Mouse (Mus musculus) heart, adult 8-10 months (tissue): ENCODE measurements around the gene Mptx1. TPM values are rescaled to one million over a fixed set of nuclear protein-coding genes. Genes with fewer than 3 reads are reported as not detected.
"Not testable (repeated sequence)": the region's sequence is repeated elsewhere in the genome, so short reads cannot be mapped to it uniquely, and the experiment has no call there.

Experiments
- DNase-seq: peaks from one replicate; pipeline ENCODE4 v3.0.0; 2022; ENCODE audit warnings: low spot score
- total RNA-seq, 4 experiments: library from RNA; stranded (reverse); gene quantifications; 2 replicates each; pipeline ENCODE4 v1.2.4; 2022

Gene Mptx1
- total RNA-seq = not detected

- no peak for DNase-seq
Observed at GRCm38 (mm10) chr1:174330218-174330617, at the start of gene Mptx1. TSS of gene Mptx1 (plus strand) at chr1:174330518.

- no peak for DNase-seq
Observed at GRCm38 (mm10) chr1:174303162-174303561, 27.2 kb upstream of the Mptx1 start.

- no peak for DNase-seq
Observed at GRCm38 (mm10) chr1:174317308-174317707, 13.0 kb upstream of the Mptx1 start.

GRCm38 (mm10) chr1:174353636-174354035 lies 23.3 kb downstream of the Mptx1 start:
- DNase-seq = not testable (repeated sequence)

GRCm38 (mm10) chr1:174354640-174355039 lies 24.3 kb downstream of the Mptx1 start:
- no peak for DNase-seq

GRCm38 (mm10) chr1:174364882-174365451 lies 34.6 kb downstream of the Mptx1 start, which contains the start of gene Olfr417:
TSS of gene Olfr417 (plus strand) at chr1:174365122.
- DNase-seq = no peak

GRCm38 (mm10) chr1:174373799-174374198 lies 43.5 kb downstream of the Mptx1 start:
- DNase-seq = no peak

Other genes with a start within 250 kb of the Mptx1 start
- not detected for gene Olfr429, start 246.2 kb upstream of the Mptx1 start, total RNA-seq
- not detected for gene Olfr427, start 233.6 kb upstream of the Mptx1 start, total RNA-seq
- gene Olfr231, start 209.4 kb upstream of the Mptx1 start, total RNA-seq = not detected
- not detected for gene Olfr424, start 199.0 kb upstream of the Mptx1 start, total RNA-seq
- not detected for gene Olfr420, start 174.9 kb upstream of the Mptx1 start, total RNA-seq
- 10 to 100 TPM in 1 of 4 experiments, 1 to 10 TPM in 3; 8.1 to 10.7 (median 8.8) TPM for gene Spta1, start 157.7 kb upstream of the Mptx1 start, total RNA-seq
- not detected for gene Olfr419, start 78.5 kb upstream of the Mptx1 start, total RNA-seq
- gene Olfr417, start 34.6 kb downstream of the Mptx1 start, total RNA-seq = not detected
- gene Olfr248, start 60.5 kb downstream of the Mptx1 start, total RNA-seq = not detected
- not detected for gene Olfr414, start 93.5 kb downstream of the Mptx1 start, total RNA-seq
- gene Olfr220, start 111.6 kb downstream of the Mptx1 start, total RNA-seq = not detected
- 1 to 10 TPM in 1 of 4 experiments, under 1 TPM in 3; 0.12 to 1.0 (median 0.18) TPM for gene Fmn2, start 171.3 kb downstream of the Mptx1 start, total RNA-seq